Mouse (Mus musculus) kidney, postnatal 36 days (tissue): ENCODE results near the gene Pld6.

Experiments
- DNase-seq, 2 experiments: peaks; one replicate each; pipeline ENCODE4 v3.0.0; 2021 to 2022; ENCODE audit warnings: mixed read lengths in 2 of 2

The Pld6 gene

DNA sequence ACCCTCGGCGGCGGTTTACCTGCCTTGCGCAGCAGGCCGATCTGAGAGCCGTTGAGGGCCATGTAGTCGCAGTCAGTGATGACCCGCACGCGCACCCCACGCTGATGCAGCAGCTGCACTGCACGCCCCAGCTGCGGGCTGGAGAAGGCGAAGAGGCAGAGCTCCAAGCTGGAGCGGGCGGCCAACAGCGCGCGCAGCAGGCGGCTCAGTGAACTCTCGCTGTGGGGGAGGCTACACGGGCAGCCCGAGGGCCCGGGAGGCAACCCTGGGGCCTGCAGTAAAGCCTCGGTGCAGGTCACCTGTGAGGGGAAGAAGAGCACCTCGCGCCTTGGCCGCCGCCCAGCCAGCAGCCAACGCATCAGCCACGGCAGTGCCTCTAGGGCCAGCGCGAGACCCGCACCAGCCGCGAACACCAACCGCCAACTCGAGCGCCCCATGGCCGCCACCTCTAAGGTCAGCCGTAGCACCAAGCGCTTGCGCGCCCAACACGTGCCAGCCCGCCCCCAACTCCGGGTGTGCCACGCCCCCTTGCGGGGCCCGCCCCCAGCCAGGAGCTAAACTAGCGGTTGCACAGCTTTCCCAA lies at the start of gene Pld6:
Pld6 (minus strand) TSS at position 447 of the 583 bp plus-strand sequence.
- DNase-seq: peak; percentile 52 to 81

DNA sequence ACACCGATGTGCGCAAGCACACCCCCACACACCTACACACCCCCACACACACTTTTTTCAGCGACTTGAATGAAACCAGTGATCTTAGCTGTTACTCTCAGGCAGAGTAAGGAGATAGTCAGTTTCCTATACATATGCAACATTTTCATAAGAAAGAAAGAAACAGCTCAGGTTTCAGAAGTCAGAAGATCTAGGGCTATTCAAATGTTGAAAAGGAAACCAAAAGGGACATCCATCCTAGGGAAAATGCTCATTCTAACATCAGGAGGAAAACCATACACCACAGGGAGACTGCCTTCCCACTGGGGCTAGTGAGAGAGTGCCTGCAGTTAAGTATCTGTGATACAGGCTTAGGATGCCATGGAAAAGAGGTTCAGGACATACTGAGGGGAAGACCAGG lies 34.2 kb upstream of the Pld6 start:
- DNase-seq: no peak

DNA sequence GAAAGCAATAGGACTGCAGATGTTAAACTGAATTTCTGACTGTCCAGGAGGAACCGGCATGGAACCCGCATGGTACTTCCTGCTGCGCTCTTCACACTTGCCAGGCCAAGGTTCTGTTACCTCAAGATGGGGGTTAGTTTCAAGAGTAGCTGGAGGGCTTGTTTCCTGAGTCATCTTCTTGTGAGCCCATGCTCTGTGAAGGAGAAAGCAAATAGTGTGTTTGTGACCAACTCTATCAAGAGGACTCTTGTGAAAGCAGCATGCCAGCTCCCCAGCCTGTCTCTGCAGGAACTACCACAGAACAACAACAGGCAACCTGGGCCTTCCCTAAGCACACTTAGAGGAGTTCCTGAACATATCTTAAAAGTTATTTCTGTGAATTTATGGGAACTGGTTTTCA lies 30.5 kb upstream of the Pld6 start:
- DNase-seq: no peak

DNA sequence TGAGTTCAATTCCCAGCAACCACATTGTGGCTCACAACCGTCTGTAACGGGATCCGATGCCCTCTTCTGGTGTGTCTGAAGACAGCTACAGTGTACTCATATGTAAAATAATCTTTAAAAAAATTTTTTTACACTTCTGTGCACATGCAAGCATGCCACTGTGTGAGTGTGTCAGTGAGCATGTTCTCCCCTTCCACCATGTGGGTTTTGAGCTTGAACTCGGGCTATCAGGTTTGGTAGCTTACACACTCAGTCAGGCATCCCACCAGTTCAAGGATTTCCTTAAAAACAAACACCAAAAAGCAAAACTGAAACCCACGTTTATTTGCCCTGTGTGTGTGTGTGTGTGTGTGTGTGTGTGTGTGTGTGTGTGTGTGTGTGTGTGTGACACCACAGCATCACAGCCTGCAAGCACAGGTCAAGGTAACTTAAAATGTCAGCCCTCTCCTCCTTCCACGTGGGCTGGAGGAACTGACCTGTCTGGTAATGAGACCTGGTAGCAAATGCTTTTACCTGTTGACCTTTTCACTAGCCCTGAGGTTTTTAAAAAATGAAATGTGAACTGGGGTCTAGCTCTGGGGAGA lies 28.1 kb upstream of the Pld6 start:
- DNase-seq: no peak

DNA sequence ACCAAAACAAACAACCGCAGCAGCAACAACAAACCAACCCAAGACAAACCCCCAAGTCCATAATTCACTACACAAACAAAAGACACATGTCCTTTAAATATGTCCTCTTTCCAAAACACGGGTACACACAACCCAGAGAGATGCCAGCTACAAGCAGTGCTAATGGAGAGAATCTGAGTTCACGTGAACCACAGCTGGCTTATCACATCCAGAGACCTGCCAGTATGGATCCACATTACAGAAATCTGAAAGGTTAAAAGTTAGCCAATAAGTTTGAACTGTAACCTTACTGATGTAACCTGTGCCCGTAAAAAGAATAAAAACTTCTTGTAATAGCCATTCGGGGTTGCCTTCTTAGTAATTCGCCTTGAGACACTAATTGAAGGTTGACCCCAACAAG lies 27.5 kb upstream of the Pld6 start:
- DNase-seq: no peak

DNA sequence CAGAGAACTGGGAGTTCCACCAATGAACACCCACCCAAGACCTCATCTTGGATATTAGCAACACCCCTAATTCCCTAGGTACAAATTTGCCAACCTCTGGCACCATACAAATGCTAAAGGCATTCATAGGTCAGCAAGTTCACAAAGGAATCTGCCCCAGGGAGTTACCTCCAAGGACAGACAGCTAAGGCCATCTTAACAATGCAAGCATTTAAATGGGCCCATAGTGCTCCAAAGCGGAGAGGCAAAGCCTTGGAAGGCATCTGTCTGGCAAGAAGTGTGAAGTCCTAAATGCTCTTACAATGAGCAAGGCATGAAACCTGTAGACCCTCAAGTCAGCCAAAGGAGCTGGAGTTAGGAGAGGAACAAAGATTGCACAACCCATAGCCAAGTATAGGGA lies 26.9 kb upstream of the Pld6 start:
- DNase-seq: no peak

DNA sequence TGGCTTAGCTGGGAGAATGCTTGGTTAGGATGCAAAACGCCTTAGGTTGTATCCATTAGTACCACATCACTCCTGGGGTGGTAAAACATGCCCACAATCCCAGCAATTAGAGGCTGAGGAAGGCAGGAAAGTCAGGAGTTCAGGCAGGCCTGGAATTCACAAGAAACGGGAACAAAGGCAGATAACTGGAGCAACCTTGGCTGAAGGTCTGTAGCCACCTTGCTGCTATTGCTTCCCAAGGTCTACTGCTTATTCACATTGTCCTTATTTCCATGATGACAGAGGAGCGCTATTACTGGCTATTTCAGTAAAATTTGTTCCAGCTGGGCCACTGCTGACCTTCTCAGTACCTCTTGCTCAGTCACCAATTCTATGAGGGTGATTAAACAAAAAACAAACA lies 25.8 kb upstream of the Pld6 start:
- no peak for DNase-seq

DNA sequence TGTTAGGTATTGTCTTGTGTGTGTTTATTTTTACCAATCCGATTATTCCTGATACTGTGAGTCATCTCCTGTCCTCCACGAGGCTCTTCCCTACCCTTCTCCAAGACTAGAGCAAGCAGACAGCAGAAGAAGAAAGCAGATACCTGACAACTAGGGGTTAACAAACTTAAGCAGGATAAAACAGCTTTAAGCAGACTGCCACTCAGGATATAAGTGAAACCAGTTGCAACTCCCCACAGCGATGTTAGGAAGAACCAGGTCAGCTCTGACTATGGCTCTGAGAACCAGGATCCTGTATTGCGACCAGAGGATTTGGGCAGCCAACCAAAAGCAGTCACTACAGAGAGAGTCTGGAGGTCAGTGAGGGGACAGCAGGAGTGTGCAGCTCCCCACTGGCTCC lies 23.8 kb upstream of the Pld6 start:
- DNase-seq: no peak

DNA sequence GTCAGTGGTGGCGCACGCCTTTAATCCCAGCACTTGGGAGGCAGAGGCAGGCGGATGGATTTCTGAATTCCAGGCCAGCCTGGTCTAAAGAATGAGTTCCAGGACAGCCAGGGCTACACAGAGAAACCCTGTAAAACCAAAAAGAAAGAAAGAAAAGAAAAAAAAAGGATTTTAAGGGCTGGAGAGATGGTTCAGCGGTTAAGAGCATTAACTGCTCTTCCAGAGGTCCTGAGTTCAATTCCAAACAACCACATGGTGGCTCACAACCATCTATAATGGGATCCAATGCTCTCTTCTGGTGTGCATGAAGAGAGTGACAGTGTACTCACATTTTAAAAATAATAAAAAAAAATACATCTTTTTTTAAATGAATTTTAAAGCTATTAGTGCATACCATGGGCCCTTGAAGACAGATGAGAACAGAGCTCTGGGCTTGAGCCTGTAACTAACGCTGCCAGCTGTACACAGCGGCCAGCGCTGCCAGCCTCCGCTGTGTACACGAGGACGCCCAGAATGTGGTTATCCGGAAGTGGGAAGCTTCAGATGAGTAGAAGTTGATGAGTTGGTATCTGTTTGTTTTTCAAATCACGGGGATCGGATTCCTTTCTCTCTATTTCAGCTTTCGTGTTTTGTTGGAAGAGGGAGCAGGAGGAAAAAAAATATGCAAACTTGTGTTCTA lies 23.2 kb upstream of the Pld6 start:
- DNase-seq: no peak

DNA sequence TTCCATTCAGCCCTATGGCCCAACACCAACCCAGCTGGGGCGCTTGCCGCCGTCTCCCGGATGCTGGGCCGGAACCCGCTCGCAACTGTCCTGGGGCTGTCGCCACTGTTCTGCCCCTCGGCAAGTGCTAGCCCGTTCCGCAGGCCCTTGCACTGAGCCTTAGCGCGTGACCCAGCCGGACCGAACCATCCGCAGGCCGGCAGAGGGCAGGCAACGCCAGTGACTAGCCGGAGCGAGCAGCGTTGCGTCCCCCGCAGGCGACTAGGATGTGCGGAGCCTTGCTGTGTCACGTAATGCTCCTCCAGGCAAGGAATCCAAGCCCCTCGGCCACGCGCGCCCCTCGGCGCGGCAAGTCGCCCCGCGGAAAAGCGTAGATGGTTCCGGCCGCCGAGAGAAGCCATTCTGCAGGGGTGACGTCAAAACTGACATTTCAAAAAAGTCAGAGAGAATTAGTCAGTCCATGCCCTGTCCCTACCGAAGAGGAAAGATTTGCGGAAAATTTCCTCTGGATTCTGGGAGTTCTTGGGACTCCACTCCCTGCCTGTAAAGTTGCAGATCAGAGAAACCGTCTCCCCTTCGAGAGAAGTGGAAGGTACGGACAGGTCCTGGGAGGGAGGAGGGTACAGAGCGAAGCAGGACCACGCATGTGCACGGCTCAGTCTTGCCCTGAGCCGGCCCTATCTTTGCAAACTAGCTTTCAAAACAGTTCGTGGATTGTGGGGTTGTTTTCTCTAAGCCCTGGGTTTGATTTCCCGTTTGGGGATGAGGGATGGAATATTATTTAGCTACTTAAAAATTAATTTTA lies 22.4 kb upstream of the Pld6 start, which contains the start of gene Flcn:
Flcn (minus strand) TSS at position 347 of the 805 bp plus-strand sequence.
- peak; percentile 86 to 91 for DNase-seq

DNA sequence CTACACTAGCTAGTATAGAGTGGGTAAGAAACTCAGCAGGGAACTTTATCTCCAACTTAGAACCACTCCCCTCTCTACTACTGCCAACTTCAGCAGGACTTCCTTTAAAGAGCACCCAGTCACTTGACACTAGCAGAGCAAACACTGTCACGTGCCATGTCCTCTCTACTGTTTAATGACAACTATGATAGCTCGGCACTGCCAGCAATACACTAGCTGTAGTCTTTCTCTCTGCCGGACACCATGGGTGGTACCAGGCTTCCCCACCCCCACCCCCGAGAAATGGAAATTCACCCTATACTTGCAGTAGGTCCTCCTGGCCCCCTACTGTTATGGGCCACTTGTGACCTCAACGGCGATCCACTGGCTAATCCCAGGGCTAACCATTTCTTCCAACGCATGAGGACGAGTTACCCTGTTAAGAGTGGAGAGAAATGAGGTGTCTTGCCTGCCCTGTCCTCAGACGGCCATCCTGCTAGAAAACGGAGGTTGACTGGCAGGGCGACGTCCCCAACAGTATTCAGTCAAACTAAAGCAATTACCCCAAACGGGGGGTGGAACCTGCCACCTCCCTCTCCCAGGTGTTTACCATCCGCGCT lies 21.7 kb upstream of the Pld6 start:
- peak; percentile 53 to 77 for DNase-seq

DNA sequence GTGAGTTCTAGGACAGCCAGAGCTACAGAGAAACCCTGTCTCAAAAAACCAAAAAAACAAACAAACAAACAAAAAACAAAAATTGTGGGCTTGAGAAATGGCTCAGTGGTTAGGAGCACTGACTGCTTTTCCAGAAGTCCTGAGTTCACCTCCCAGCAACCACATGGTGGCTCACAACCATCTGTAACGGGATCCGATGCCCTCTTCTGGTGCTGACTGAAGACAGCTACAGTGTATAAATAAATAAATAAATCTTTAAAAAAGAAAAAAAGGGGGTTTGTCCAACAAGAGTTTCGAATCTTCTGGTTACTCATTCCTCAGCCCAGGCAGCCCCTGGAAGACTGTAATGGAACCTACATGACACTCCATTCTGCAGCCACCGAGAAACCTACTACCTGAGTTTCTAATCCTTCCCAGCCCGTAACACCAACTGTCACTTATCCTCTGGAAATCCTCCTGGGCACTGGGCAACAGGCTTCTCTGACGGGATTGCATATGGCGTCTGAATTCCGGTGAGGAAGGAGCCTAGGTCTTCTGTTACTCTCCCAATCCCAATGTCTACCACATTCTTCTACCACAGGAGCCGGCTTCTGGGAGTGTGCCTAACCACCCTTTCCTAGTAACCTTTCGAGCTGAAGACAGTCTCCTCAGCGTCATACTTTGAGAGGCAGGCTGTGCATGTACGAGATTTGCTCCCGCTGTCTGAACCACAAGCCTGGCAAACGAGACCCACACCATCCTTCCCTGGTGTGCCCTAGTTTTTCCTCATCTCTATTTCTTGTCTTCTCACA lies 20.9 kb upstream of the Pld6 start:
- DNase-seq: no peak

DNA sequence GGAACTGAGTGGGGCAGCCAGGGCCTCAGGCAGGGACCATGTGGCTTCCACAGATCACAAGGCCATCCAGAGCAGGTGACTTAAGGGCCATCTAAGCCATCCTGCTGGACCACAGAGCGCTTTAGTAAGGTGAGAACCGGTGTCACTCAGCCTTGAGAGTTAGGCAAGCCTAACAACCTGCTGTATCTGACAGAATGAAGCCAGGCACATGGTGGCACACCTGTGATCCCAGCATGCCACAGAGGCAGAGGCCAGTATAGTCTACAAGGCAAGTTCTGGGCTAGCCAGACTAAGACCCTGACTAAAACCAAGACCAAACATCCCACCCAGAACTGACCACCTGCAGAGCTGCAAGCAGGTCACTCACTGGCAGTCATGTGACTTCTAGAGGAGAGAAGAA lies 18.2 kb upstream of the Pld6 start:
- DNase-seq: no peak

DNA sequence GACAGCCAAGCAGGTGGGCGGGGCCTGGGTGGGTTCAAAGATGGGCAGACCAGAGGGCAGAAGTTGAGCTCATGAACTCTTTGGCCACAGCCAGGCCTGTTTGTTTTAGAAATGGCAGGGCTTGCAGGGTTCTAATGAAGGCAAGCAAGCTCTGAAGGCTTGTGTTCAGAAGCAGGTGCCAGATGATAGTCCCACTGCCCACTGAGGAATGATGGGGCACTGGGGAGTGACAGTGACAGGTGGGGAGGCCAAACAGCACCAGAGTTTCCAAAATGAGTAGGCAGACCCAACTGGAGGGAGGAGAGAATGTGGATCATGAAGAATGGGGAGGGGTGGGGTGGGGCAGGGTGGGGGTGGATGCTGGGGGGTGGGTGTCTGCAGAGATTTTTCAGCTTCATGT lies 17.8 kb upstream of the Pld6 start:
- DNase-seq: no peak

DNA sequence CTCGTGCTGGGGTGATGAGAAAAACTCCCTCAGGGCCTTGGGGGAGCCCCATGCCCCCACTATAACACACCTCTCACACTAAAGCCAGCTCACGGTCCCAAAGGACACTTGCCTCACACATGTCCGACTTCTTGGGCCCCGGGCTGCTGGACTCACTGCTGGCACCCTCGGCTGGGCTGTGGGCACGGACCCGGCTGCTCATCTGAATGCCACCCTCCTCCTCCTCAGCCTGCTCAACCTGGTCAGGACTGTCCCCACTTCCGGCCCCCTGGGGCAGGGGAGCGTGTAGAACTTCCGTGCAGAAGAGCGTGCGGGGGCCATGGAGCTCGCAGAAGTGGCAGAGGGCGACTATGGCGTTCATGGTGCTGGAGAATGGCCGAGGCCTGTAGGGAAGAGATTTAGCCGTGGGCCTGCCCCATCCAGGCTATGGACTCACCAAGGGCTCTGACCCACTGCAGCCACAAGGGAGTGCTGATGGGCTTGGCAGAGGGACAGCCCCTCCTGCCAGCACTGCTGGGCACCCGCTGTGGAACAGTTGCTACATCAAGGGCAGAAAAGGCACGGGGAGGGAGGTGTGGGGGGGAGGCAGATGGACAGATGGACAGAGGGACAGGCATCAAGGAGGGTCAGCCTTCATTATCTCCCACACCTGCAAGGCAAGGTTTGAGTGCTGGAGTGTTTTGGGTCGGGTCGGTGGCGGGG lies 17.1 kb upstream of the Pld6 start:
- DNase-seq: no peak

DNA sequence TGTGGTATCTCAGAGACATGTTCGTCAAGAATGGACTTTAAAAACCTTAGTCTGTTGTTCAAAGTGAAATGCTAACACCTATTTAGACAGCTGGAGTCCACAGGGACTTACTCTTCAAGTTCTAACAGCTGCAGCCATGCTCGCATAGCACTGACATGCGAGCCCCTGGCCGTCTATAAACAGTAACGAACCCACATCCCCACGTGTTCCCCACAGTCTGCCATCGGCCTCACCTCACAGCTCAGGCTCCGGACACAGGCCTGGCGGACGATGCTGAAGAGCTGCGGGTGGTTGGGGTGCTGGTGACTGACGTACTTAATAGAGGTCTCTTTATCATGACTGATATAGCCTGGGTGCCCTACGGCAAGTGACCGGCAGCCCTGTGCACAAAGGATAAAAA lies 16.1 kb upstream of the Pld6 start:
- DNase-seq: no peak

DNA sequence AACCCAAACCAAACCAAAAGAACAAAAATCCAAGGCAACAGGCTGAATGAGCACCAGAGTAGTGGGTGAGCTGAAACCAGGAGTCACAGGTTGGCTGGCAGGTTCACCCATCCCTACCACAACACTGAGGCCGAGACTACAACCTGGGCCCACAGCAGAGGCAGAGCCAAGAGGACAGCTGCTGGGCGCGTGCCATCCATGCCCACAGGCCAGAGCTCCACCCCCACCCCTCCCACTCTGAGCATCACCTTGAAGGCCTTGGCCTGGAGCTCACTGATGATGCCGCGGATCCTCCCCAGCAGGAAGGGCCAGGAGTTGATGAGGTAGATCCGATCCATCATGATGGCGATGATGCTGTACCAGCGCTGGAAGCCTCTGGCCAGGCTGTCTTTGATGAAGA lies 14.4 kb upstream of the Pld6 start:
- DNase-seq: no peak

DNA sequence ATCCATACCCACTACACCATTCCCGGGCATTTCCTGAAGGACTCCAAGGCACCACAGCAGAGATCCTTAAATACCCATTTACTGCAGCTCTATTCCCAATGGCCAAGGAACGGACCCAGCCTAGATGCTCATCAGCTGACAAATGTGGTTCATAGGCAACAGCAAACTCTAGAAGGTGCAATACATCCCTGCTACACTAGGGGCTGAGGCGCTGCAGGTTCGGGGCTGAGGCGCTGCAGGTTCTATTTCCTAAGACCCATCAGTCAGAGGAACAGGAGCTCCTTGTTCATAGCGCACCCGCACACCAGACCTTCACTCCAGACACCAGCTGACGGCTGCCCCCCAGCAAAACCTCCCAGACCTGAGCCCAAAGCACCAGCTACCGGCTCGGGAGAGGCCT lies 13.0 kb upstream of the Pld6 start:
- DNase-seq: no peak

DNA sequence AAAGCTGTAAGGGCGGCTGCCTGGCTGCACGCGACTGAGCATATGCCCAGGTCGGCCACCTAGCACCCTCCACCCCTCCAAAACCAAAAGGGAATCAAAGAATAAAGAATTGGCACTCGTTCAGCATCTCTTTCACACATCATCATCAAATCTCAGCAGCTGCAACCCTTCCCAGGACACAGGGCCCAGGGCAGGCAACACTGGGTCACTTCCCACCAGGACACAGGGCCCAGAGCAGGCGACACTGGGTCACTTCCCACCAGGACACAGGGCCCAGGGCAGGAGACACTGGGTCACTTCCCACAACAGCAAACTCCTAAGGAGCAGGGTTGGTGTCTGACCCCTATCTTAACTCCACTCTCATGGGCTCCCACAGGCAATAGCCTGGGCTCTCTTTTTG lies 5.9 kb upstream of the Pld6 start:
- DNase-seq: no peak

DNA sequence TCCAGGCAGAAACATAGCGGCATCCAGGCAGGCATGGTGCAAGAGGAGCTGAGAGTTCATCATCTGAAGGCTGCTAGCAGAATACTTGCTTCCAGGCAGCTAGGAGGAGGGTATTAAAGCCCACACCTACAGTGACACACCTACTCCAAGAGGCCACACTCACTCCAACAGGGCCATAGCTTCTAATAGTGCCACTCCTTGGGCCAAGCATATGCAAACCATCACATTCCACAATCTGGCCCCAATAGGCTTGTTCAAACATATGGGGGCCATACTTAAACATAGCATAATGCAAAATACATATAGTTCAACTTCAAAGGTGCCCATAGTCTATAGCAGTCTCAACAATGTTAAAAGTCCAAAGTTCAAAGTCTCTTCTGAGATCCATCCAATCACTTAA lies 1.9 kb upstream of the Pld6 start:
- no peak for DNase-seq

DNA sequence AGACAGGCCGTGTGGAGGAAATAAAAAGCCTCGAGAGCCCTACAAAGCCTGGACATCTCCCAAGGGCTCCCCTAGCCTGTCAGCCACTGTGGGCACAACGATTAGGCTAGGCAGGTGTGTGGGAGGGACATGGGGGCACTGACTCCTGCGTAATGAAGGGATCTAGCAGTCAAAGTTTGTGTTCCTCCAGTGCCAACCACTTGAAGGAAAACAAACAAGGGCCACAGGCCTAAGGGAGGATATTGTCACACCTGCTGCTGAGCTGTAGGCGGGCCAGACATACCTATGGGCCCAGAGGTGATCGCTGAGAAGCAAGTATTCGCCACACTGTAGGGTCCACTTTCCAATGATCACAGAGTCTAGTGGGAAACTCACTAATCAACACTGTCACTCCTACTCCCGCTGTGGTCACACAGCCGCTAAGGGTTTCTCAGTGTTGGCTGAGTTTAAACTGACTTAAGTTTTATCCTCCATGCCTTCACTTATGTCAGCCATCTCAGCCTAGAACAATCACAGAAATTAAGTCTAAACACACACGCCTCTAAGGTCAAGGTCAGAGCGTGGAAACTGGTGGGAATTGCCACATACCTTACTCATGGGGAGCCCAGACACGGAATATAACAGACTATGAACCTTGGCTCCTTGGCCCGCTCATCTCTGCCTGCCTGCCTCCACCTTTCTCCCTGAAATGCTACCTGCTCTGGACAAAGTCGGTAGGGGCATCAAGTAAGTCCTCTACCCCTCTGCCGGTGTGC lies 824 bp downstream of the Pld6 start:
- DNase-seq: no peak
